Mouse (Mus musculus): Measurements from ENCODE around the gene Rffl. TPM values are rescaled to one million over a fixed set of nuclear protein-coding genes. Genes with fewer than 3 reads are reported as not detected.

Rffl gene
- 10 to 100 TPM; 23.6 to 28.6 TPM for total RNA-seq (2023)

GRCm38 (mm10) chr11:82871031-82871446 lies at the start of gene Rffl:
Gene Rffl (minus strand): TSS chr11:82871210.

GRCm38 (mm10) chr11:82910250-82910649 lies 39.2 kb upstream of the Rffl start, which contains the start of gene Unc45b:
Gene Unc45b (plus strand): TSS chr11:82910550.

GRCm38 (mm10) chr11:82907651-82908607 lies 36.9 kb upstream of the Rffl start, which contains the start of gene Nle1:
Gene Nle1 (minus strand): TSS chr11:82908411.

GRCm38 (mm10) chr11:82891936-82892335 lies 20.9 kb upstream of the Rffl start, which contains the start of gene Fndc8:
Gene Fndc8 (plus strand): TSS chr11:82892124.

GRCm38 (mm10) chr11:82890342-82890762 lies 19.3 kb upstream of the Rffl start, which contains the start of gene Rad51d:
Gene Rad51d (minus strand): TSS chr11:82890614.

GRCm38 (mm10) chr11:82780983-82781903 lies 89.8 kb downstream of the Rffl start, which contains the start of gene Lig3:
Gene Lig3 (plus strand): TSS chr11:82781108.

GRCm38 (mm10) chr11:82763742-82764437 lies 107.1 kb downstream of the Rffl start, which contains the start of the genes Cct6b and Zfp830:
Gene Cct6b (minus strand): TSS chr11:82764321.
Gene Zfp830 (plus strand): TSS chr11:82764345.

Other genes with a start within 250 kb of the Rffl start
- gene Cct6b, start 106.9 kb downstream of the Rffl start, total RNA-seq (2023): not detected
- gene Zfp830, start 106.9 kb downstream of the Rffl start, total RNA-seq (2023): 10 to 100 TPM; 24.6 to 25.1 TPM
- gene Lig3, start 90.1 kb downstream of the Rffl start, total RNA-seq (2023): 10 to 100 TPM; 21.9 to 23.8 TPM
- gene Rad51d, start 19.4 kb upstream of the Rffl start, total RNA-seq (2023): 10 to 100 TPM; 10.4 to 12.5 TPM
- gene Fndc8, start 20.9 kb upstream of the Rffl start, total RNA-seq (2023): not detected
- gene Nle1, start 37.2 kb upstream of the Rffl start, total RNA-seq (2023): 10 to 100 TPM; 18.0 to 21.9 TPM
- gene Unc45b, start 39.3 kb upstream of the Rffl start, total RNA-seq (2023): not detected
- gene Slfn5, start 80.1 kb upstream of the Rffl start, total RNA-seq (2023): 100 to 1,000 TPM; 129 to 144 TPM
- gene Slfn9, start 120.6 kb upstream of the Rffl start, total RNA-seq (2023): 10 to 100 TPM; 19.5 to 25.4 TPM
- 10 to 100 TPM; 36.2 to 41.8 TPM for gene Slfn8, start 149.6 kb upstream of the Rffl start, total RNA-seq (2023)
- 100 to 1,000 TPM; 246 to 268 TPM for gene Slfn2, start 193.9 kb upstream of the Rffl start, total RNA-seq (2023)
- 10 to 100 TPM; 36.6 to 49.4 TPM for gene Slfn1, start 245.6 kb upstream of the Rffl start, total RNA-seq (2023)